Comparison of ENCODE assay signal across 9 mouse cellular contexts in genomic region chr12:29675594-29676362, GRCm38 (mm10).
A peak's percentile ranks its signal among the peaks of the same experiment; 100 is the strongest.
DNase-seq lines count a peak whose midpoint lies in the region; TF ChIP-seq lines count a peak whose summit lies in the region.
"Had no signal": no experiment of that assay in that cellular context is flagged by ENCODE, and none has a peak within 500 bp of the region (broad histone marks: within the 10 kb centered on the region; RNA-seq: fewer than 3 reads in every experiment).

No protein-coding gene starts in this region.

- H3K4me1 ChIP-seq in cortical plate, adult 2 months (ENCODE audit: control insufficient read depth, insufficient read depth, low read length): peaks cover 5% of the 10 kb centered on the region

- no peak overlapping the region for H3K27ac ChIP-seq in cortical plate, adult 2 months (ENCODE audit: insufficient read depth, low read length)

- no peak overlapping the region for H3K4me3 ChIP-seq in cortical plate, adult 2 months (ENCODE audit: insufficient read depth, low read length)
- H3K4me3 ChIP-seq: myocyte had no signal

- TF ChIP-seq POLR2A in cortical plate, adult 2 months (IDR thresholded peaks at IDR 0.05; ENCODE audit: extremely low read depth, insufficient read depth, low read length): no peak

- peak; percentile 70 for TF ChIP-seq CTCF in cortical plate, adult 2 months (IDR thresholded peaks at IDR 0.05; ENCODE audit: extremely low read depth, insufficient read depth, low read length)

- DNase-seq in 416B (ENCODE audit: low read depth) (peak; percentile 26), WW6 (ENCODE audit: low read depth, low spot score) (peak; percentile 5)
- peak; percentile 14 for DNase-seq in gastrocnemius, postnatal 25 days
- peak; percentile 6 to 33 for DNase-seq in kidney, adult 8-10 months
- peak; percentile 7 to 29 for DNase-seq in lung, adult 18-20 months
- DNase-seq in retina, embryonic 14.5 days (ENCODE audit: low spot score): peak; percentile 82
- no peak for DNase-seq in thymus, postnatal 10 days (ENCODE audit: low spot score in 2 of 2)

Comparison
In these comparisons a context has a peak if more than half of its experiments do, and no peak if none do; other contexts are left out.
1. DNase-seq: peak in 416B (single experiment), WW6 (single experiment), gastrocnemius, postnatal 25 days (single experiment), kidney, adult 8-10 months (2 of 2), lung, adult 18-20 months (2 of 2) and retina, embryonic 14.5 days (single experiment); none in thymus, postnatal 10 days (0 of 2).